Mouse (Mus musculus) cerebral cortex, adult 2 months (tissue): ENCODE measurements around the gene Fam129a.

Experiments
- WGBS: fragments of 180-500 bp; shearing (Covaris S2); methylation state at CpG from one replicate; pipeline ENCODE4 v1.1.7; 2018; 5-methylcytosine and 5-hydroxymethylcytosine counted together

The Fam129a gene

GRCm38 (mm10) chr1:151584182-151584471 is 13.1 kb downstream of the Fam129a start:
- WGBS, result 82% methylated on average over 1 of the region's 1 CpGs

- WGBS, result 82% methylated on average over 11 of the region's 11 CpGs
Measured at GRCm38 (mm10) chr1:151584565-151585216, 13.7 kb downstream of the Fam129a start.

- 63% methylated on average over 4 of the region's 4 CpGs for WGBS
Measured at GRCm38 (mm10) chr1:151585647-151586046, 14.7 kb downstream of the Fam129a start.

GRCm38 (mm10) chr1:151592085-151593017 is 21.4 kb downstream of the Fam129a start:
- 74% methylated on average over 13 of the region's 13 CpGs for WGBS

DNA sequence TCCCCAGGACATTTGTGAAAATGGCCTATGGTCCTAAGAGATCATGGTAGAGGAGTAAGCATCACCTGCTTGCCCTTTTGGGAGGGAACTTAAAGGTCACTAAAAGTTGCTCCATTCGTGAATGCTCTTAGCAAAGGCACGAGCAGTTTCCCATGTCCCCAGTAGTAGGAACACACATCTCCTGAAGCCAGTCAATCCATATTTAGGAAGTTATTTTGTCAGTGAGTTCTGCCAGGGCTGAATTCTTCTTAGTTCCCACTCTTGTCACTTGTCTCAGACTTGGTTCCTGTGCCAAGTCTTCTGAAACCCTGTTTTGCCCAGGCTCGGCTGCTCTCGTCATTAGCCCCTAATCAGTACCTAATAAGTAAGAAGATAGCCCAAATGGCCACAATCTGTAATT is 23.9 kb downstream of the Fam129a start:
- 72% methylated on average over 4 of the region's 4 CpGs for WGBS

GRCm38 (mm10) chr1:151595600-151596299 is 24.8 kb downstream of the Fam129a start:
- 81% methylated on average over 12 of the region's 12 CpGs for WGBS

DNA sequence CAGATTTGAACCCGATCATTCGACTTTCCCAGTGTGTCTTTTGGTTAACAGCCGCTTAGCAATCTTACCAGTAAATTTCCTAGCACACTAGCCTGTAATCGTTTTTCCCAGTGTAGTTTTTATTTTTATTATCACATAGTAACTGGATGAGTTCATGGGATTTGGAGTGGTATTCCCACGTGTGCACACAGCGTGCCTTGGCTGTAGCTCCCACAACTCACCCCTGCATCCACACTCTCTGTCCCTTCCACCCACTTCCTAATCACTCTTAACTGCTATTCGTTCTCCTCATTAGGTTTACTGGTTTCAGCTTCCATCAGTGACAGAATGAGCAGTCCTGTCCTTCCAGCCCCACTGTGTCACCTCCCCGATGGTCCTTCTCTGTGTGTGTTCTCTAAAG is 25.6 kb downstream of the Fam129a start:
- WGBS, result 70% methylated on average over 8 of the region's 8 CpGs

DNA sequence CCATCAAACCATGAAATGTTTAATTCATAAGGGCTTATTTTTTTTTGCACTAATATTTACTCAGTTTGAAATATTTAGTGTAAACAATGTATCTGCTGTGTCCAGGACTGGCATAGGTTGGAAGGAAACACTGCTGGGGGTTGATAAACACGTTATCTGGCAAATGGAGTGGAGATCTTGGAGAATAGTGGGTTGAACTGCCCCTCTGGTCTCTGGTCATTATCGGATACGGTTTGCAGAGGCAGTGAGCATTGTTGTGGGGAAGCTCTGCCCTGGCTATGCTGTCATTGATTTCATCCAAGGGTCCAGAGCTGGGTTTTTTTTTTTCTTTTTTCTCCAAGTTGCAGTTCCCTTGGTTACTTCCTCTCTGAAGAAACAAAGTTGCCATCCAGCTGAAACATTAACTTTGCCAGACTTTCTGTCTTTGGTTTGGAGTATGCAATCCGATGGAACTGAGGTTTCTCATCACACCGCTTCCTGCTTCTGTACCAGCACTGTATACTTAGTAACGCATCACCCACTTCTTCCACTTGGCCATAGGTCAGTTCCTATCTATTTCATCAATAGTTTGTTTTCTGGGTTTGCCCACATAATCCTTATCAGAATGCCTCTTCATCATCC is 26.8 kb downstream of the Fam129a start:
- 80% methylated on average over 6 of the region's 6 CpGs for WGBS

DNA sequence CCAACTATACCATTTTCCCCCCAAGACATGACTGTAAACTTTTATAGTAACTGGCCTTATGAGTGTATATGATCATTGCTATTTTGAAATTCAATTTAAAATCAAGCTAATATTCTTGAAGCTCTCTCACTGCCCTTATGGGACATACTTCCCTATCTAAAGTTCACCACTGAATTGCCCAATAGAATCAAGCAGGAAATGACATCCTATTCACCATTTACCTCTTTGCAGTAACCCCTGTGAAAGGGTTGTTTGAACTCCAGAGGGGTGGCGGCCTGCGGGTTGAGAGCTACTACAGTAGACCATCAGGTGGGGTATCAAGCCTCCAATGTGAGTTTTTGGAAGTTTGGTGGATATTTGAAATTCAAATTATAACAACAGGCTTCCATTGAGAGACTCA is 27.9 kb downstream of the Fam129a start:
- 95% methylated on average over 2 of the region's 2 CpGs for WGBS

DNA sequence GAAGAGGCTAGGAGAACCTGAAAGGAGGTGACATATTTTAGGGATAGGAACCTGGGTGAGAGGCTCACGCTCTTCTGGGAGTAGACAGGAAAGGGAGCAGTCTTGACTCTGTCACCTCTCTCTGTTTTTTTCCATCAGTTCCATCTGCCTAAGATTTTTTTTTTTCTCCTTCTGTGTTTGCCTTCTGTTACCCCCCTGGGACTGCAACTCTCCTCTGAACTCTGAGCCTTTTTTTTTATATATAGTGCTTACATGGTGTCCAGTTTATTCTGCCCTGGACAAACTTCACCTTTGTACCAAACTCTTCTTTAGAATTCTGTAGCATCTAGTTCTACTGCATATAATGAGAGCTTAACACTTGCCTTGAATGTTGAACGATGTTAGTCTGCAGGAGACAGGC is 33.3 kb downstream of the Fam129a start:
- 70% methylated on average over 2 of the region's 2 CpGs for WGBS

DNA sequence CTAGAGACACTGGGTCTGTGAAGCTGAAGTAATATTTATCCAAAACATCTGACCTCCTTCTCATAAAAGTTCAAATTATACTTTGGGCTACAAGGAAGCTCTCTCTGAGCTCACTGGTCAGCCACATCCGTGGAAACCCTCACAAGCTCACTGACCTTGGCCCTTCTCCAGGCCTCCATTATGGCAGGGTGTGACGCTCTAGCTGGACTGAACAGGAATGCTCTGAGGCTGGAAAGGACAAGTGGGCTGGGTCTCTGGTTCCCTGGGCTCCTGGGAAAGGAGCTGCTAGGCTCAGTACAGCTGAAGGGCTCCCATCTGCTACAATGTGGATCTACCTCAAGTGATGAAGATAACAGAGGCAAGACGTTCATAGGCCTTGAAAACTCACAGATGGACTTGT is 37.0 kb downstream of the Fam129a start:
- 69% methylated on average over 3 of the region's 3 CpGs for WGBS

GRCm38 (mm10) chr1:151614320-151614935 is 43.4 kb downstream of the Fam129a start:
- WGBS, result 60% methylated on average over 10 of the region's 10 CpGs

DNA sequence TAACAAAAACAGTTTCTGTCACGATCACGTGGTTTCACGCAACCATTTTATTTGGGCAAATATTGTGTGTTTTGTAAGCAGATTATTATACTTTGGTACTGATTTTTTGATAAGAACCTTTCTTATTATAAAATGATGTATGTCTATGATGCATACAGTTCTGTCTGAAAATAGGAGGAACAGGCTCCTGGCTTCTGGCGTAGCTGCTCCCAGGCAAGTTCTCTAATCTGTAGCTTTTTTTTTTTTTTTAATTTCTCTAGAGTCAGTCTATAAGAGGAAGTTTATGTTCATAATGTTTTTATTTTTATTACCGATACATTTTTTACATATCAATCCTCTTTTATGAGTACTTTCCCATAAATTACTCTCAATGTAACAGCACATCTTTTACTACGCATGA is 44.6 kb downstream of the Fam129a start:
- 92% methylated on average over 6 of the region's 6 CpGs for WGBS

GRCm38 (mm10) chr1:151616555-151617205 is 45.7 kb downstream of the Fam129a start:
- WGBS, result 82% methylated on average over 7 of the region's 7 CpGs

- WGBS, result 82% methylated on average over 3 of the region's 3 CpGs
Measured at GRCm38 (mm10) chr1:151618251-151618650, 47.3 kb downstream of the Fam129a start.

GRCm38 (mm10) chr1:151619281-151619711 is 48.3 kb downstream of the Fam129a start:
- 78% methylated on average over 8 of the region's 8 CpGs for WGBS

GRCm38 (mm10) chr1:151624442-151625226 is 53.6 kb downstream of the Fam129a start:
- WGBS, result 92% methylated on average over 3 of the region's 3 CpGs

DNA sequence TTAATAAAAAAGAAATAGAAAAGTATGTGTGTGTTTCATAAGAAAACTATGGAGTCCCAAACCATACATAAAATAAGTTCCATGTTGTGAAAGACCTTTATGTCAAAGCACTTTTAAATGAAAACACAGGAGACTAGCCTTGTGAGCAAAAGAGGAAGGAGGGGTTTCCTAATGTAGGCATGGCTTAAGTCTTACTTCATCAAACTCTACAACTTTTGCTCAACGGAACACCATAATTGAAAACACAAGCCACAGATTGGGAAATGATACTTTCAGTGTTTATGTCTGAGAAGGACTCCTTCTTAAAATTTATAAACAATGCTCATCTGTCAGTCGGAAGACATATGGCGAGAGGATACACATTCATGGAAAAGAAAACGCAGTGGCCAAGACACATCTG is 54.3 kb downstream of the Fam129a start:
- WGBS, result 81% methylated on average over 4 of the region's 4 CpGs

DNA sequence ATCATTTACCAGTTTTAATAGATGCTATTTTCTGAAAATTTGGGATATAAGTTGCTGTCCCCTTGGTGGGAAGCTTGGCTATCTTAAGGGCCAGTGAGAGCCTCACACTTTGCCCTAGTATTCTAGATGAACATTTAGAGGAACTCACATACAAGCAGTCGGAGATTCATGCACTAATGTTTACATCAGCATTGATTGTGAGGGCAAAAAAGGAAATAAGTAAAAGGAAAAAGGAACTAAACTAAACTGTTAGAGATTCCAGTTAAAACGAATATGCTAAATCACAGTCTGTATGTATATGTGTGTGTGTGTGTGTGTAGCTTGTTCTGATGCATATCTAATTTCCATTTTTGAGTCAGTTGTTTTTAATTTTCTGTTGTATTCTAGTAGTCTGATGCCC is 54.7 kb downstream of the Fam129a start:
- 79% methylated on average over 2 of the region's 2 CpGs for WGBS

- WGBS, result 67% methylated on average over 4 of the region's 4 CpGs
Measured at GRCm38 (mm10) chr1:151626631-151627030, 55.6 kb downstream of the Fam129a start.
